Mouse (Mus musculus): ENCODE data around the gene Irf6. TPM values are rescaled to one million over a fixed set of nuclear protein-coding genes. Genes with fewer than 3 reads are reported as not detected.

Gene Irf6
- 0.13 to 0.30 TPM in 2 of 4 replicates, not detected in the others for total RNA-seq (2023; ENCODE audit: inconsistent age)

GRCm38 (mm10) chr1:193152872-193153271, at the start of gene Irf6:
TSS of gene Irf6 (plus strand) at chr1:193153111.

GRCm38 (mm10) chr1:193129786-193130455, 23.0 kb upstream of the Irf6 start, which contains the start of gene Diexf:
TSS of gene Diexf (minus strand) at chr1:193130272.

GRCm38 (mm10) chr1:193167746-193168145, 14.8 kb downstream of the Irf6 start, which contains the start of gene A130010J15Rik:
TSS of gene A130010J15Rik (plus strand) at chr1:193168046.

GRCm38 (mm10) chr1:193201383-193201778, 48.5 kb downstream of the Irf6 start, which contains the start of gene Traf3ip3:
TSS of gene Traf3ip3 (minus strand) at chr1:193201703.

GRCm38 (mm10) chr1:193207503-193207902, 54.6 kb downstream of the Irf6 start, which contains the start of gene Lamb3:
TSS of gene Lamb3 (plus strand) at chr1:193207699.

Other genes starting within 250 kb of the Irf6 start
- not detected in 4 replicates for gene Syt14, start 117.3 kb upstream of the Irf6 start, total RNA-seq (2023; ENCODE audit: inconsistent age)
- 42.2 to 56.6 TPM (median 49.5 TPM) in 4 replicates for gene Diexf, start 22.8 kb upstream of the Irf6 start, total RNA-seq (2023; ENCODE audit: inconsistent age)
- gene A130010J15Rik, start 14.9 kb downstream of the Irf6 start, total RNA-seq (2023; ENCODE audit: inconsistent age) = 3.0 to 4.3 TPM (median 3.9 TPM) in 4 replicates
- 363 to 386 TPM (median 379 TPM) in 4 replicates for gene Traf3ip3, start 48.6 kb downstream of the Irf6 start, total RNA-seq (2023; ENCODE audit: inconsistent age)
- 26.7 to 43.9 TPM (median 32.4 TPM) in 4 replicates for gene Lamb3, start 54.6 kb downstream of the Irf6 start, total RNA-seq (2023; ENCODE audit: inconsistent age)
- gene Hsd11b1, start 111.0 kb downstream of the Irf6 start, total RNA-seq (2023; ENCODE audit: inconsistent age) = 5.5 to 10.1 TPM (median 8.4 TPM) in 4 replicates
- gene G0s2, start 120.1 kb downstream of the Irf6 start, total RNA-seq (2023; ENCODE audit: inconsistent age) = not detected in 4 replicates
- gene Camk1g, start 217.2 kb downstream of the Irf6 start, total RNA-seq (2023; ENCODE audit: inconsistent age) = 0.21 to 0.35 TPM (median 0.26 TPM) in 3 of 4 replicates, not detected in the other